Mouse (Mus musculus): ENCODE results near the gene Vopp1.

Vopp1 gene

GRCm38 (mm10) chr6:57787376-57787775 is 37.6 kb downstream of the Vopp1 start:
- in situ Hi-C loops (cut with MboI, MseI), result no loop called here

DNA sequence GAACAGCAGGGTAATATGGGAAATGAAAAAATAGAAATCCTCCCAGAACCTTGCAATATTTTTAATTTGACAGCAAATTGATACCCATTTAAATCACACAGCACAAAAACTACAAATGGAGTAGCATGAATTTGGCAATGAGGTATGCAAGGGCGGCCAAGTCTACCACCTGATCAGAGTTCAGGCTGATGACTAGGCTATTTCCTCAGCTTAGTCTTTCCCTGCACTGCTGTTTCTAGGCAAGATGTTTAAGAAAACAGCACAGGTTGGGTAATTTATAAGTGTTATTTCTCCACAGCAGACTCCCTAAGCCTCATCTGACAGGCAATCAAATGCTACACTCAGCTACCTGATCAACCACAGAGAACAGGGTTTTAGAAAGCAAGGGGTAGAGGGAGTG is 40.7 kb downstream of the Vopp1 start:
- in situ Hi-C loops (cut with MboI, MseI), result no loop called here

DNA sequence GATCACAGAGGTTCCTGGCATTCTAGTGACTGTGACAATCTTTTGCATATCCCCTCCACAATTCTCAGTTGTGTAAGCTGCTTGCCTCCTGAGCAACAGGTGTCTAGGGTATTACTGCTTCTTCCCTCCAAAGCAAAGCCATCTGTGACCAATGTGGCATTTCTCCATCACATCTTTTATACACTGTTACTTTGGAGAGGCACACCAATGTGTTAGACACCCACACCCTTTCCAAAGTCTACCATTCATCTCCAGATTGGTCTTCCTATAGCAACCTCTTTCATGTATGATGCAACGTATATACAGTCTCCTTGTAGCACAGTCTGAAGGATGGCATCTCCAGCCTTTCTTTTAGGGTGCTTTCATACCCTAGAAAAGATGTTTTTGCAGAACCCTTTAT is 42.3 kb downstream of the Vopp1 start:
- in situ Hi-C loops (cut with MboI, MseI), result no loop called here

GRCm38 (mm10) chr6:57780359-57780758 is 44.6 kb downstream of the Vopp1 start:
- in situ Hi-C loops (cut with MboI, MseI), result no loop called here

- in situ Hi-C loops (cut with MboI, MseI), result no loop called here
Measured at GRCm38 (mm10) chr6:57773792-57774191, 51.2 kb downstream of the Vopp1 start.

GRCm38 (mm10) chr6:57770467-57771190 is 54.3 kb downstream of the Vopp1 start:
- in situ Hi-C loops (cut with MboI, MseI), result no loop called here

- in situ Hi-C loops (cut with MboI, MseI), result no loop called here
Measured at GRCm38 (mm10) chr6:57768948-57769525, 55.9 kb downstream of the Vopp1 start.

GRCm38 (mm10) chr6:57767112-57767868 is 57.7 kb downstream of the Vopp1 start:
- in situ Hi-C loops (cut with MboI, MseI), result no loop called here

- in situ Hi-C loops (cut with MboI, MseI), result no loop called here
Measured at GRCm38 (mm10) chr6:57766287-57766686, 58.7 kb downstream of the Vopp1 start.

DNA sequence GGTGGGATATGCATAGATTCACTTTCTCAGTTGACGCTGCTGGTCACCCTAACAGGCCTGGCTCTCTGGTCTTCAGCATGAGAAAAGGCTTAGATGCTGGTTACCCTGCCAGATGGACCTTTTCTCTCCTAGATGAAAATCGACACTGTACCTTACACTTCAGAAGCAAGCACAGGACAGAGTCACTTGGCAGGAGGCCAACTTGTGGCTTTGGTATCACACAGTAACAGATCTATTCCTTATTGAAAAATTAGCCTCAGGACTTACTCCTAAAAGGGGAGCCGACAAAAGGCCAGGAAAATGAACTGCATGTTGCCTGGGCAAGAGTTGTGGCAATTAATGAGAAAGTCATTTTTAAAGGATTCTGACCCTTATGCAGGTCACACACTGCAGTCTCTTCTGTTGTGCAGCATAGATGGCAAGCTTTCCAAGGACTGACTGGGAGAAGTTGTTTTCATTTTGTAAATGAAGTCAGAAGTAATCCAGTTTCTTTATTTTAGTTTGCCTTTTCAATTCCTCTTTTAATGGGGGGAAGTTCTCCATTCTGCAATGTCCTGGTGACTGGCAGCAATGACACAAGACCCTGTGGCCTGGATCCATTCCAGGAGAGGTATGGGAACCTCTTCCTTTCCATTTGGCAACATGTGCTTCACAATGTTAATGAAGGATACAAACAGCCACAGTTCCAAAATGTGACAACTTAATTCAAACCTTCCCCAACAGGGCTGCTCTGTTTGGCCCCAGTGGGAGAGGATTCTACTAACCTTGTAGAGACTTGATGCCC is 59.7 kb downstream of the Vopp1 start:
- in situ Hi-C loops (cut with MboI, MseI), result no loop called here

DNA sequence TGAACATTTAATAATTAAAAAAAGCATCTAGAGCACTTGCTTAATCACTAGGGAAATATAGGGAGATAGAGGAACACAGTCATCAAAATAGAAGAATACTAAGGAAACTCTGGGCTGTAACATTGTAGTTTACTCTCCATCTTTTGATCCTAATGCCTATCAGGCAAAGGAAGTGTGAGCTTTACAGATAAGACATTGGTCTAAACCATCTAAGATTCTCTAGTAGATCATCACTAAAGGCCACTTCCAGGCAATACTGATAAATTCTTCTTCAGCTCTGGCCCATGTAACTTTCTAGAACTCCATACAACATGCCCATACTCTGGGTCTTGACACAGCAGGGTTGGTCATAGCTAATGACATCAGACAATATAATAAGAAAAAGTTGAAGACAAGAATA is 61.9 kb downstream of the Vopp1 start:
- in situ Hi-C loops (cut with MboI, MseI), result no loop called here

DNA sequence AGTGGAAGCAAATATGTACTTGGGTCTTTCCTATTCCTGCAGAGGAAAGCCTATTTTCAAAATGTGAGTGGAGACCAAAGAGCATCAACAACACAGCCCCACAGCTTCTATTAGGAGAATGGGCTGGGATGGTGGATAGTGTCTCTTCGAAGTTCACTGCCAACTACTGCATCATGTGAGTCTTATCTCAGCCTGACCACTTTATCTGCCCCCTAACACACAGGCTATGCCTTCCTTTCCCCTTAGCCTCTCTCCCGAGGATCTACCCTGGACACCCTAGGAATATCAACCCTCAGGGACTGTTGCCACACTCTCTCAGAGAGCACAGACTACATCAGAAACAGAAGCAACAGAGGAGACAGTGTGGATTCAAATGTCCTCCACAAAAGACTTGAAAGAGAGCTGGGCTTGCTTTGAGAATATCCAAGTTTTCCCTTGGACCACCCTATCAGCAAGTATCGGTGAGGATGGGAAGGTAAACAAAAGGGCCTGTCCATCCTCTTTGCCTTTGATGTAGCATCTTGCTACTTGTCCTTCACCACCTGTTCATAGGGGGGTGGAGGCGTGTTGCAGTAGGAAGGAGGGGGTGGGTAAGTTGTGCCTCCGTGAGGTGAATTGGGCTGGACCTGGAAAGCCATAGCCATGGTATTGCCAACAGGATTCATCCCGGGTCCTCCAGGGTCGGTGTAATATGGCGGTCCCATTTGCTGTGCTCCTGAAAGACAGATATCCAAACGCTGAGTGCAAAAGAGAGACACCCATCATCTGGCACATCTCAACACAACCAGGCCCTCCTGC is 70.8 kb downstream of the Vopp1 start:
- in situ Hi-C loops (cut with MboI, MseI), result no loop called here

GRCm38 (mm10) chr6:57745748-57746129 is 79.2 kb downstream of the Vopp1 start:
- in situ Hi-C loops (cut with MboI, MseI), result no loop called here

DNA sequence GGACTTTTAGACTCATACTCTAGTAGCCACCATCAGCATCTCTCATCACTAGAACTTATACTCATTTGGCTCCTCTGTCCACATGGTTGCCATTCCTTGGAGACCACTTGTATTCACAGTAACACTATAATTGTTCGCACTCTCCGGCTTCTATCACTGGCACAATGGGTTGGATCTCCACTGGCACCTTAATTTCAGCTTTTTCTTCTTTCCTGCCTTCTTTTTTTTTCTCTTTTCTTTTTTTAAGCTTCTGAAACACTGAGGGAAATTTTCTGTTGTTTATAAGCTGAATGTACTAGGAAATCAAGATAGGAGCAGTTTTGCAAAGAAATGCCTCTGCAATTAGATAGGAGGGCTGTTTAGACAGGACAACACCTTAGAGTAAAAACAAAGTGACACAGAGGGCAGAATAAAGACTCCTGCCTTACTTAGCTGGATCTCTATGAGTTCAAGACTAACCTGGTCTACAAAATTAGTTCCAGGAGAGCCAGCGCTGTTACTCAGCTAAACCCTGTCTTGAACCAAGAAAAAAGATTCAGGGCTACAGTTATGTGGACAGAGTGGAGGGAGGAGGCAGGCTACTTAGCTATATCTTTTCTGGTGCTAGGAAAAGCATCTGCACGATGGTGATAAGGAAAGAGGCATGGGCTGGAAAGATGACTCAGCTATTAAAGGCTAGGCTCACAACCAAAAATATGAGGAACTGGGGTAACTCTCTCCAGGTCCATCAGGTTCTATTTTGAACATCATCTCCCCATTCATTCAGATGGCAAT is 79.8 kb downstream of the Vopp1 start:
- in situ Hi-C loops (cut with MboI, MseI), result no loop called here

DNA sequence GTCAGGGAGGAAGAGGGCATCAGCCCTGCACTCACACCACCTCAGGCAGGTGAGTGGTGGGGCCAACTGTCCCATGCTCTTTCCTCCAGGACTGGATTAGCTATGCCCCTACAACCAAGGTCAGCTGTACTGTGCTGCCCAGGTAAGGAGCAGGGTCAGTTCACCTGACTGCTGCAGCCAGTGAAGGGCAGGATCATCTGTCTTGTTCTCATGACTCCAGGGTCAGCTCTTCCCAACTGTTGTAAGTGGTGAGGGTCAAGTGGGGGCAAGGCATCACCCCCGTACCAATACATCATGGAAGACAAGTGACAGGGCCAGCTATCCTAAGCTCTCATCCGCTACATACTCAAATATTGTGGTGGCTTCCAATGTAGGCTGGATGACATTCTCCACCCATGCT is 80.8 kb downstream of the Vopp1 start:
- in situ Hi-C loops (cut with MboI, MseI), result no loop called here

- in situ Hi-C loops (cut with MboI, MseI), result no loop called here
Measured at GRCm38 (mm10) chr6:57743333-57743732, 81.6 kb downstream of the Vopp1 start.

- in situ Hi-C loops (cut with MboI, MseI), result no loop called here
Measured at GRCm38 (mm10) chr6:57742749-57743148, 82.2 kb downstream of the Vopp1 start.

- in situ Hi-C loops (cut with MboI, MseI), result loop anchor here (25.0 kb wide), 2 partner anchors 916 to 1466 kb away; no protein-coding TSS in a partner anchor
Measured at GRCm38 (mm10) chr6:57721347-57721746, 103.6 kb downstream of the Vopp1 start.

DNA sequence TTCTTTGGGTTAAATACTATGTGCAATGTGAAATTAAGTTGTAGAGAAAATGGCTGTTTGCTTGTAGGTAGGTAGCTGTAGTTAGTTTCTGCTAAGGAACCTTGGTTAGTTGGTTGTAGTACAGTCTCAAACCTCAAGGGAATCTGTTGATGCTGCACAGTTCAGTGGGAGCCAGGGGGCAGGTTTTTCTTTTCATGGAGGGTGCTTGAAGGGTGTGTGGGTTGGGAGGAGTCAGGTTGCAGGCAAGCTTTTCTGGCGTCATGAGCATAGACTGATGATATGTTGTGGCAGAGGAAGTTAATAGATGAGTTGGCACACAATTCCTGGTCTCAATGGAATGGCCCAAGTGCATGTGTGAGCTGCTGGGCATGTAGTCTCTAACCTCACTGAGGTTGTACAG is 113.2 kb downstream of the Vopp1 start:
- in situ Hi-C loops (cut with MboI, MseI), result loop anchor here (5.0 to 25.0 kb wide), 3 partner anchors 111 to 1476 kb away; no protein-coding TSS in a partner anchor

GRCm38 (mm10) chr6:57706721-57707120 is 118.2 kb downstream of the Vopp1 start:
- in situ Hi-C loops (cut with MboI, MseI), result loop anchor here (25.0 kb wide), 2 partner anchors 931 to 1481 kb away; no protein-coding TSS in a partner anchor

All from regulatory T cell (primary cell).